Mouse (Mus musculus) cerebellum, postnatal 14 days (tissue): ENCODE data around the gene Anapc13.

Experiments
- DNase-seq, 2 experiments: peaks; one replicate each; pipeline ENCODE4 v3.0.0; 2021; ENCODE audit warnings: mixed read lengths in 2 of 2

Gene Anapc13

GRCm38 (mm10) chr9:102632173-102632572, 6.1 kb downstream of the Anapc13 start:
- DNase-seq = no peak

- DNase-seq = peak; percentile 81 to 84
These were observed 6.9 kb downstream of the Anapc13 start for GRCm38 (mm10) chr9:102632923-102633537.

- no peak for DNase-seq
These were observed 8.4 kb downstream of the Anapc13 start for GRCm38 (mm10) chr9:102634453-102634852.

- peak; percentile 76 to 77 for DNase-seq
These were observed 10.5 kb downstream of the Anapc13 start for GRCm38 (mm10) chr9:102636553-102636952.

GRCm38 (mm10) chr9:102637115-102637514, 11.0 kb downstream of the Anapc13 start:
- DNase-seq = no peak

GRCm38 (mm10) chr9:102638963-102639362, 12.9 kb downstream of the Anapc13 start:
- no peak for DNase-seq

- DNase-seq = no peak
These were observed 13.4 kb downstream of the Anapc13 start for GRCm38 (mm10) chr9:102639510-102639909.

GRCm38 (mm10) chr9:102641531-102641930, 15.4 kb downstream of the Anapc13 start:
- DNase-seq = no peak

GRCm38 (mm10) chr9:102643071-102643485, 17.0 kb downstream of the Anapc13 start:
- DNase-seq = no peak

GRCm38 (mm10) chr9:102643486-102644101, 17.5 kb downstream of the Anapc13 start:
- peak; percentile 71 to 73 for DNase-seq

GRCm38 (mm10) chr9:102645119-102645695, 19.1 kb downstream of the Anapc13 start:
- no peak for DNase-seq

GRCm38 (mm10) chr9:102647010-102647409, 20.9 kb downstream of the Anapc13 start:
- no peak for DNase-seq

- no peak for DNase-seq
These were observed 23.9 kb downstream of the Anapc13 start for GRCm38 (mm10) chr9:102649917-102650527.

- peak; percentile 22 to 30 for DNase-seq
These were observed 24.5 kb downstream of the Anapc13 start for GRCm38 (mm10) chr9:102650637-102651036.

- no peak for DNase-seq
These were observed 25.2 kb downstream of the Anapc13 start for GRCm38 (mm10) chr9:102651199-102651720.

GRCm38 (mm10) chr9:102656355-102657095, 30.4 kb downstream of the Anapc13 start:
- DNase-seq = no peak

GRCm38 (mm10) chr9:102668115-102668514, 42.0 kb downstream of the Anapc13 start:
- no peak for DNase-seq

GRCm38 (mm10) chr9:102668906-102669305, 42.8 kb downstream of the Anapc13 start:
- DNase-seq = no peak

- peak in 1 of 2 experiments; percentile 13 for DNase-seq
These were observed 47.3 kb downstream of the Anapc13 start for GRCm38 (mm10) chr9:102673381-102673780.

- DNase-seq = no peak
These were observed 49.8 kb downstream of the Anapc13 start for GRCm38 (mm10) chr9:102675922-102676321.

GRCm38 (mm10) chr9:102681470-102681869, 55.4 kb downstream of the Anapc13 start:
- no peak for DNase-seq
